Mouse (Mus musculus) heart, embryonic 11.5 days (tissue): ENCODE results near the gene Nudcd3. TPM values are rescaled to one million over a fixed set of nuclear protein-coding genes. Genes with fewer than 3 reads are reported as not detected.

Source experiments
- ATAC-seq: fragments of 200-750 bp; cut with Nextera tagmentation; replicated peaks from 2 replicates; pipeline ENCODE4 v1.8.0; 2017; ENCODE audit warnings: moderate library complexity; ENCODE audit not compliant: insufficient number of reproducible peaks, low FRiP score, low TSS enrichment
- H3K27ac ChIP-seq: fragments of 300-500 bp; sonication (generic); 2 replicates; pipeline ENCODE4 v1.5.1; 2014; ENCODE audit warnings: mild to moderate bottlenecking, low read depth, low read length
- H3K27me3 ChIP-seq: fragments of 300-500 bp; sonication (generic); 2 replicates; pipeline ENCODE4 v1.6.1; 2014; ENCODE audit warnings: mild to moderate bottlenecking, low read length, mixed read lengths; ENCODE audit not compliant: control insufficient read depth, insufficient read depth
- H3K36me3 ChIP-seq: fragments of 300-500 bp; sonication (generic); 2 replicates; pipeline ENCODE4 v1.6.1; 2014; ENCODE audit warnings: mild to moderate bottlenecking, low read length, moderate library complexity, mixed read lengths; ENCODE audit not compliant: control insufficient read depth, insufficient read depth
- H3K4me1 ChIP-seq: fragments of 300-500 bp; sonication (generic); 2 replicates; pipeline ENCODE4 v1.6.1; 2014; ENCODE audit warnings: low read length; ENCODE audit not compliant: control insufficient read depth, insufficient read depth
- H3K4me2 ChIP-seq: fragments of 300-500 bp; sonication (generic); 2 replicates; pipeline ENCODE4 v1.6.1; 2014; ENCODE audit warnings: mild to moderate bottlenecking, moderate library complexity
- H3K4me3 ChIP-seq: fragments of 300-500 bp; sonication (generic); 2 replicates; pipeline ENCODE4 v1.5.1; 2014; ENCODE audit warnings: low read depth, low read length
- H3K9ac ChIP-seq: fragments of 300-500 bp; sonication (generic); 2 replicates; pipeline ENCODE4 v1.6.1; 2014; ENCODE audit warnings: mild to moderate bottlenecking, low read depth, low read length, moderate library complexity
- H3K9me3 ChIP-seq: fragments of 300-500 bp; sonication (generic); replicated peaks from 2 replicates; pipeline ENCODE4 v1.6.1; 2016; ENCODE audit warnings: low read length; ENCODE audit not compliant: control insufficient read depth
- WGBS: fragments of 180-500 bp; shearing (Covaris S2); extraction: QIAGEN DNeasy Blood & Tissue Kit; methylation state at CpG from one replicate; pipeline ENCODE4 v1.1.7; 2014; ENCODE audit not compliant: insufficient replicate concordance; 5-methylcytosine and 5-hydroxymethylcytosine counted together
- polyA plus RNA-seq: library from polyadenylated mRNA; unstranded; fragments of >200 nt; fragmentation: Nextera tagmentation; extraction: Ambion mirVana; gene quantifications from 2 replicates; pipeline ENCODE4 v1.2.1, GENCODE M21; 2014

Nudcd3 gene
- polyA plus RNA-seq, 1 experiment from 2014 or later, result 28.8 TPM

DNA sequence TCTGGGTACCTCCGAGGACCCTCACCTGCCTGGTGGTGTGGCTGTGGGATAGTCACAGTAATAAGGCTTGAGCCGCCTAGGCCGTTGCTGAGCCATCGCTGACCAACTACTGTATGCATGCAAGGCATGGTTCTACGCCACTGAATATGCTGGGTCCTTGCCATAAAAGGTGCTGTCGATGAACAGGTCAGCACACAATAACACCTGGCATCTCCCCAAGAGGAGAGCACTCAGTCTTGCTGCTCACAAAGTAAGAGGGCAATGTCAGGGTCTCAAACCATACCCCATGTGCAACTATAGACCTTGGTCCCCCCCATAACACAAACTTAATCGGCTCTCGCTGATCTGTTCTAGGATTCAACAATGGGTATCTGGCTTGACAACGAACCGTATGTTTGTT is 141.1 kb downstream of the Nudcd3 start:
- Histone ChIP-seq H3K9me3 (no peaks in the 10 kb centered on the region), H3K4me1 (peaks cover 4% of the 10 kb centered on the region; the same call in 1 of the 2 replicates), H3K4me2 (no peak overlapping the region), H3K27ac (no peak overlapping the region), H3K4me3 (no peak overlapping the region), H3K9ac (no peak overlapping the region), H3K36me3 (no peaks in the 10 kb centered on the region), H3K27me3 (peaks cover 32% of the 10 kb centered on the region)
- 87% methylated on average over 10 of the region's 10 CpGs for WGBS
- no peak for ATAC-seq

Other genes starting within 250 kb of the Nudcd3 start
- gene Ykt6, start 244.7 kb downstream of the Nudcd3 start, polyA plus RNA-seq, result 19.3 and 25.4 TPM in 2 replicates
- gene Camk2b, start 134.1 kb downstream of the Nudcd3 start, polyA plus RNA-seq, result 2.4 and 2.7 TPM in 2 replicates
- 0.28 and 0.84 TPM in 2 replicates for gene A730071L15Rik, start 386 bp downstream of the Nudcd3 start, polyA plus RNA-seq
- gene Npc1l1, start 29.7 kb upstream of the Nudcd3 start, polyA plus RNA-seq, result not detected in 2 replicates
- gene Ddx56, start 67.4 kb upstream of the Nudcd3 start, polyA plus RNA-seq, result 69.5 and 71.7 TPM in 2 replicates
- 92.0 and 94.3 TPM in 2 replicates for gene Tmed4, start 74.5 kb upstream of the Nudcd3 start, polyA plus RNA-seq
- 201 and 244 TPM in 2 replicates for gene Ogdh, start 91.2 kb upstream of the Nudcd3 start, polyA plus RNA-seq
- 6.8 and 7.9 TPM in 2 replicates for gene Zmiz2, start 188.7 kb upstream of the Nudcd3 start, polyA plus RNA-seq
- gene Ppia, start 215.0 kb upstream of the Nudcd3 start, polyA plus RNA-seq, result 4,475 and 4,598 TPM in 2 replicates
- 353 and 356 TPM in 2 replicates for gene H2afv, start 244.0 kb upstream of the Nudcd3 start, polyA plus RNA-seq